In genomic region chr9:92129504-92129903, GRCm38 (mm10) we compare ENCODE assay signal across 18 mouse cellular contexts.
A peak's percentile ranks its signal among the peaks of the same experiment; 100 is the strongest.
DNase-seq lines count a peak whose midpoint lies in the region; ATAC-seq and TF ChIP-seq lines count a peak whose summit lies in the region.
"Had no signal": no experiment of that assay in that cellular context is flagged by ENCODE, and none has a peak within 500 bp of the region (broad histone marks: within the 10 kb centered on the region; RNA-seq: fewer than 3 reads in every experiment).

No protein-coding gene starts in this region.

- WGBS in thymus, adult 2 months = 92% methylated on average over 3 of the region's 3 CpGs

- H3K4me3 ChIP-seq in layer of hippocampus, adult 2 months = no peak overlapping the region
- no peak overlapping the region for H3K4me3 ChIP-seq in thymus, adult 2 months (ENCODE audit: control insufficient read depth, insufficient read depth, low read length)
- H3K4me3 ChIP-seq: embryonic facial prominence, embryonic 10.5 days; hindbrain, embryonic 15.5 days; megakaryocyte, embryonic 14.5 days; myocyte had no signal

- no peaks in the 10 kb centered on the region for H3K36me3 ChIP-seq in thymus, adult 2 months (ENCODE audit: control insufficient read depth, insufficient read depth, low read length)
- H3K36me3 ChIP-seq: embryonic facial prominence, embryonic 10.5 days; G1E; hindbrain, embryonic 15.5 days had no signal

- peak; percentile 48 for TF ChIP-seq CTCF in layer of hippocampus, adult 2 months (conservative IDR thresholded peaks at IDR 0.05)
- TF ChIP-seq CTCF in thymus, adult 2 months (IDR thresholded peaks at IDR 0.05; ENCODE audit: borderline replicate concordance, control insufficient read depth, extremely low read depth, insufficient read depth, low read length, poor library complexity) = no peak

- TF ChIP-seq POLR2A in thymus, adult 2 months (IDR thresholded peaks at IDR 0.05; ENCODE audit: control insufficient read depth, extremely low read depth, insufficient read depth, low read length, poor library complexity) = no peak

- no peak for ATAC-seq in frontal cortex, adult (ENCODE audit: low TSS enrichment)

- H3K27ac ChIP-seq in layer of hippocampus, adult 2 months = no peak overlapping the region
- no peak overlapping the region for H3K27ac ChIP-seq in thymus, adult 2 months (ENCODE audit: control insufficient read depth, insufficient read depth, low read length)
- H3K27ac ChIP-seq: embryonic facial prominence, embryonic 10.5 days; hindbrain, embryonic 15.5 days had no signal

- no peaks in the 10 kb centered on the region for H3K27me3 ChIP-seq in thymus, adult 2 months (ENCODE audit: control insufficient read depth, insufficient read depth, low read length)
- H3K27me3 ChIP-seq: hindbrain, embryonic 15.5 days; megakaryocyte, embryonic 14.5 days had no signal

- no peak for DNase-seq in layer of hippocampus, adult 2 months (ENCODE audit: low spot score in 2 of 2)
- DNase-seq in layer of hippocampus, adult 11-12 months (ENCODE audit: low spot score) = no peak
- peak; percentile 13 for DNase-seq in thymus, postnatal 4 days
- no peak for DNase-seq in thymus, adult 2 months
- peak; percentile 81 for DNase-seq in ZHBTc4 (ENCODE audit: low read depth, low spot score)
- no peak for DNase-seq in cerebellum, postnatal 10 days
- no peak for DNase-seq in left cerebral cortex, adult 8-10 months (ENCODE audit: low spot score in 2 of 2)
- DNase-seq: cerebellum, adult 9-11 months; heart, adult 18-20 months; left cerebral cortex, postnatal 4 days; lung, adult 18-20 months; right cerebral cortex, adult 18-20 months had no signal

- H3K4me1 ChIP-seq in thymus, adult 2 months (replicated peaks; ENCODE audit: control insufficient read depth, insufficient read depth, low read length) = no peaks in the 10 kb centered on the region
- H3K4me1 ChIP-seq: hindbrain, embryonic 15.5 days; megakaryocyte, embryonic 14.5 days had no signal

Comparison
In these comparisons a context has a peak if more than half of its experiments do, and no peak if none do; other contexts are left out.
1. DNase-seq: peak in thymus, postnatal 4 days (single experiment) and ZHBTc4 (single experiment); none in layer of hippocampus, adult 2 months (0 of 2), layer of hippocampus, adult 11-12 months (single experiment), thymus, adult 2 months (single experiment), cerebellum, postnatal 10 days (0 of 2) and left cerebral cortex, adult 8-10 months (0 of 2).